Mouse (Mus musculus): ENCODE results near the gene 1700024P04Rik.
"Not testable (repeated sequence)": the region's sequence is repeated elsewhere in the genome, so short reads cannot be mapped to it uniquely, and the experiment has no call there.

Gene 1700024P04Rik

GRCm38 (mm10) chr13:98984465-98984864 lies at the start of gene 1700024P04Rik:
1700024P04Rik (minus strand) TSS chr13:98984565.
- no peak for DNase-seq (ENCODE audit: low spot score)

DNA sequence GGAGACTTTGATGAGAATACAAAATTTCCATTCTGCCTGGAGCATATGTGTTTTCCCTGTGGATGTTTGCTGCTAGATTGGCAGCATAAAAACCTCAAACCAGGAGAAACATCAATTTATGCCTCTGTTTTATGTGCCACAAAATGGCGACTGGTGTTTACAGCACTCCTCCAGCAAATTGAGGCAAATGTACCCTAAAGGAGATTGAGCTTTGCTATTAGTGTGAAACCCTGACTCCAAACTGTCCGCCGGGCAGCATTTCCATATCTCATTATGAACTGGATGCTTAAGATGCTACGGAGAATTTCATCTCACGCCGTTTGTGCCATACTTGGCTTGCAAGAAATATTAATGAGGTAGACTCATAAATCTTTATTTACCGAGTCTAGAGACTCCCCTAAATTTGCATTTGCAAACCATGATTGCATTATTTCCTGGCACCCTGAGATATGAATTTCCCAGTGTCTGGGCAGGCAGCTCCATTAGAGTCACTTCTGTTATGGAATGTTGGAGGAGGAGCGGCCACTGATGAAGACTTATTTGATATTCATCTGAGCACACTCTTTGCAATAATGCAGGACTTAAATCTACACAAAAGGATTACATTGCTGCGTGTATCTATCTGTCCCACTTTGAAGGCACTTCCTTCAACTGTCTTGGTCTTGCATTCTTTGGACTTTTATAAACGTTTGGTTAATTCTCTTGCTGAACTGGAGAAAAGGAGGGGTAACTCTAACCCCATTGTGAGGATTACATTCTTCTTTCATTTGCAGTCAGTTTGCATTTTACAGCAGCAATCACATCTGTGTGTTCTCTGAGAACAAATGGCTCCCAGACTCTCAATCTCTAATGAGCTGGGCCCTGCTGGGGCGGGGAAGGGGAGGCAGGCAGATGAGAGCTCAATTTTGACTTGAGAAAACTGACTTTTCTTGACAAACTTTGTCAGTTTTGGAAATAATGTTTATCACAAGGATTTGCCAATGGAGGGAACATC lies 47.2 kb upstream of the 1700024P04Rik start:
- DNase-seq (ENCODE audit: low spot score): no peak

DNA sequence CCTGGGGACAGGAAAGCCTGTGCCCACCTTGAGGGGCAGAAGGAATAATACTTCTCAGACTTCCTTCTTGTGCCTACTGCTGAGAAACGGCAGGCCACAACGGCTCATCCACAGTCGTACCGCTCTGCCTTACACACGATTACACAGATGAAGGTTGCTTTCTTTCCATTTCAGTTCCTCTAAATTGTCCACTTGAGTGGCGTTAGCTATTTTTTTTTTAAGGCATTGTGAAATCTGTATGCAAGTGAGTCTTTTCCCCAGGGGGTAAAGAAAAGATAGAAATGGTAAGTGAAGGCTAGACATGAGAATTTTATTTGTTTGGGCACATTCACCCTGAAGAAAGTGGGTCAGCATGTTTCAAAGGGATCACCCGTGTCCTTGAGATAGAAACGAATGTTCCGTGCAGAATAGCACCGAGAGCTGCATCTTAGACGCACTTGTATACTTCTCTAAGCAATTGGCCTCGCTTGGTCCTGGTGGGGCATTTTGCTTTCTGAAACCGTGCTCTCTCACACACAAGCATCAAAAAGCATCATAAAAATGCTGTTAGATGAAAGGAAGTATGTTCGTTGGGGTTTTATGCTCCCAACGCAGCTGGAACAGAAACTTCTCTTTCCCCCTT lies 46.3 kb upstream of the 1700024P04Rik start:
- no peak for DNase-seq (ENCODE audit: low spot score)

- DNase-seq (ENCODE audit: low spot score): no peak
These were observed 40.9 kb upstream of the 1700024P04Rik start for GRCm38 (mm10) chr13:99025268-99025667.

GRCm38 (mm10) chr13:99022036-99022435 lies 37.7 kb upstream of the 1700024P04Rik start:
- DNase-seq (ENCODE audit: low spot score): no peak

GRCm38 (mm10) chr13:99021181-99021580 lies 36.8 kb upstream of the 1700024P04Rik start:
- DNase-seq (ENCODE audit: low spot score): no peak

GRCm38 (mm10) chr13:99019831-99020669 lies 35.7 kb upstream of the 1700024P04Rik start:
- DNase-seq (ENCODE audit: low spot score): no peak

- peak; percentile 68 for DNase-seq (ENCODE audit: low spot score)
These were observed 34.3 kb upstream of the 1700024P04Rik start for GRCm38 (mm10) chr13:99018526-99019201.

DNA sequence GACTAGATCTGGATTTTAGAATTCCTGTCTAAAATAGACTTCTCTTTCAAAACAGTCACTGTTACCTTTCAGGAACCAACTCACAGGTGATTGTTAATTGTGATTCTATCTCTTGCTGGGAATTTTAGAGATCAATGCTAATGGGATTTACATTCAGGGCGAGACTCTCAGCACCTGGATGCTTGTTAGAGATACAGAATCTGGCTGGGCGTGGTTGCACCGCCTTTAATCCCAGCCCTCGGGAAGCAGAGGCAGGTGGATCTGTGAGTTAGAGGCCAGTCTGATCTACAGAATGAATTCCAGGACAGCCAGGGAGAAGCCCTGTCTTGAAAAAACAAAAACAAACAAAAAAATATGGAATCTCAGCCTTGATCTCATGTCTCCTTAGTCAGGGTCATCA lies 32.3 kb upstream of the 1700024P04Rik start:
- no peak for DNase-seq (ENCODE audit: low spot score)

DNA sequence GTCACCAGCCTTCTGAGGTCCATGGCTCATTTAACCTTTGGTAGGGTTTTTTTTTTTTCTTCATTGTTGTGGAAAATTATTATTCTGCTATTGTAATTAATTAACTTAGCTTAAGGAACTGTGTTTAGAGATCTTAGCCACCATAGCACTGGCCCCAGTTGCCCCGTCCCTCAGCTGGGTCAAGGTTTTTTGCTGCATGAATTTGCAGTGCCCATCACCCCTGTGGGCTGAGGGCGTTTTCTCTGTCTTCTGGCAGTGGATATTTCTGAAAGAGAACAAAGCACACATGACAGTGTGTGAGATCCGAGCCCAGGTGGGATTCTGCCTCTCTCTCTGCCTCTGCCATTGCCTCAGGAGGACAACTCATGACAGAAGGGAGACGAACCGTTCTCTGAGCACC lies 28.5 kb upstream of the 1700024P04Rik start:
- DNase-seq (ENCODE audit: low spot score): no peak

- no peak for DNase-seq (ENCODE audit: low spot score)
These were observed 23.6 kb upstream of the 1700024P04Rik start for GRCm38 (mm10) chr13:99008013-99008412.

DNA sequence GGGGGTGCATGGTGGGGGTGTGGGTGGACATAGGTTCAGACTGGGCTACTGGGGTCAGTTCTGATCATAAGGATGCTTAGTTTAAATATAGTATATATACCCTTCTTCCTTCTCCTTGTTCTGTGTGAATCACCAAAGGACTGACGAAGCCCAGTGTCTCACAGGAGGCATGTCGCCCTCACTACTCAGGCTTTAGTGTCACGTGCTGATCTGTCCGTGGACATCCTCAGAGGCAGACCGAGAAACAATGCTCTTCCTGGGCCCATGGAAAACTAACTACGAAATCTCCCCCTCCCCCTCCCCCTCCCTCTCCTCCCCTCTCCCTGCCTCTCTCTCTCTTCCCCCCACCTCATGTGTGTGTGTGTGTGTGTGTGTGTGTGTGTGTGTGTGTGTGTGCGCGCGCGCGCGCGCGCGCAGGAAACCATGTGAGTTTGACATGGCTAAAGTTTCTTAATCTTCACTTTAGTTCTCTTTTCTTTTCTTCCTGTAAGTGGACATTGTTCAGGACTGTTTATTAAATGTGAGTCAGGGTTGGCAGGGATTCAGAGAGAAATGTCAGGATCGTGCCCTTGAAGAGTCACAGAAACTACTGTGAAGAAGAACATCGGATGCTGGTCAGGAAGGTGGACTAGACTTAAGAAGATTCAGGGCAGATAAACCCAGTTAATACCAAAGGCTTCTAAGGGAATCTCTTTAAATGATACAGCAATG lies 22.2 kb upstream of the 1700024P04Rik start:
- no peak for DNase-seq (ENCODE audit: low spot score)

GRCm38 (mm10) chr13:99001652-99002051 lies 17.3 kb upstream of the 1700024P04Rik start:
- not testable (repeated sequence) for DNase-seq (ENCODE audit: low spot score)

GRCm38 (mm10) chr13:98997025-98997424 lies 12.7 kb upstream of the 1700024P04Rik start:
- no peak for DNase-seq (ENCODE audit: low spot score)

DNA sequence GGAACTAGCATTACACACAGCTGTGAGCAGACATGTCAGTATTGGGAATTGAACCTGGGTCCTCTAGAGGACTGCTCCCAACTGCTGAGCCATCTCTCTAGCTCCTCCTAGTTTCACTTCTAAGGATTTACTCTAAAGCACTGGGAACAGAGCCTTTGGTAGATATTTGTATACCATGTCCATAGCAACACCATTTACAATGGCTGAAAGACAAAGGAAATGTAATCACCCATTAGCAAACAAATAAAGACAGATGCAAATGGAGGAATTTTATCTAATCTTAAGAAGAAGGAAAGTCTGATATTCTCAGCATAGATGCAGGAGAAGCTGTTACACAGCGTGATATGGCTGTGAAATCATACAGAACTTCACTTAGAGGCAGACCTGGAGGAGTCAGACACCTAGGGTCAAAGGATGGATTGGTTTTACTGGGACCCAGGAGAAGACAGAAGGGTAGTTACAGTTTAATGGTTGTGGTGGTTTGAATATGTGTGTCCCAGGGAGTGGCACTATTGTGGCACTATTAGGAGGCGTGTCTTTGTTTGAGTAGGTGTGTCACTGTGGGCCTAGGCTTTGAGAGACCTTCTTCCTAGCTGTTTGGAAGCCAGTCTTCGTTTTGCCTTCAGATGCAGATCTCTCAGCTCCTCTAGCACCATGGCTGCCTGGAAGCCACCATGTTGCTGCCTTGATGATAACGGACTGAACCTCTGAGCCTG lies 7.1 kb downstream of the 1700024P04Rik start:
- no peak for DNase-seq (ENCODE audit: low spot score)

DNA sequence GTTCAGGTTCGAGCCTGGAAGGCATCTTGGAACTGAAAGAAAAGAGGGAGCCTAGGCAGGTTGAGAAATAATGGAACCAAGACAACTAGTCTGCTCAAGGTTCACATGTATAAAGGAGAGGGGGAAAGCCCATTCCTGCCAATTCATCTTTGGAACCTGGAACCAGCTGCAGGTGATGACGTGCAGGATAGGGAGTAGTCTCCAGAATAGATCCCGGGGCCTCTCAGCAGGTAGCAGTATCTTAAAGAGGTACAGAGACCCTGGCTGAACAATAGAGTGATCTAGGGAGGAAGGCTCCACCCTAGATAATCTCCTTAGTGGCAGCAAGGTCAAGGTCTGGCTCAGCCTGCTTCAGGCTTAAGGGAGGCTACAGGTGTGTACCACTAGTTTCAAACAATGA lies 8.3 kb downstream of the 1700024P04Rik start:
- not testable (repeated sequence) for DNase-seq (ENCODE audit: low spot score)

DNA sequence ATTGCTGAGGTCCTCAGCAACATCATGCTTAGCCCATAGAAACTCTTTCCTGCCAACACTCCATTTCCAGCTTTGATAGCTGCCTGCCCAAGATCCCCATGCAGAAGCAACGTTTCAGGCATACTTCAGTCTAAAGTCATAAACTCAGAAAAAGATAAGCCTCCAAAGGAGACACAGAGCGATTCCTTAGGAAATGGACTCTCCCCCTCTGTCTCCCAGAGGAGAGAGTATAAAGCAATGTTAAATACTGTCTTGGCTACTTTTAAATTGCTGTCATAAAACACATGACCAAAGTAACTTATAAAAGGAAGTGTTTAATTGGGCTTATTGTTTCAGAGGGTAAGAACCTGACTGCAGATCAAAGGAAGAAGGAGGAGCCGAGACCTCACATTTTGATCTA lies 12.3 kb downstream of the 1700024P04Rik start:
- DNase-seq (ENCODE audit: low spot score): no peak

DNA sequence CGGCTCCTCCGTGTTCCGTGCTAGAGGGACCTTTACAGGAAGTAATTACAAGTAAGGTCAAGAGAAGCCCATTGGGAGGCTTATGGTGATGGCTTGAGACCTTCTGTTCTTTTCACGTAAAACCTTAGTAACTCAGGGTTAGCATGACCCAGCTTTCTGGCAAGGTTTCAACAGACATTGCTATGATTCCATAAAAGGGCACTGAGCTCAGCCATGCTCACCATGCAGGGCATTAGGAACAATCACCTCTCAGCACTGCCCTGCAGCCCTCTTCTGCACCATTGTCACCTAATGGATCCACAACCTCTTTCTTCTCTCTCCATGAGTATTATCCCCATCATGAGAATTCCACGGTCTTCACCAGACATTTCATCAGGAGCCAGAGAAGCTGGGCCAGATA lies 12.7 kb downstream of the 1700024P04Rik start:
- no peak for DNase-seq (ENCODE audit: low spot score)

- no peak for DNase-seq (ENCODE audit: low spot score)
These were observed 15.8 kb downstream of the 1700024P04Rik start for GRCm38 (mm10) chr13:98968517-98968916.

DNA sequence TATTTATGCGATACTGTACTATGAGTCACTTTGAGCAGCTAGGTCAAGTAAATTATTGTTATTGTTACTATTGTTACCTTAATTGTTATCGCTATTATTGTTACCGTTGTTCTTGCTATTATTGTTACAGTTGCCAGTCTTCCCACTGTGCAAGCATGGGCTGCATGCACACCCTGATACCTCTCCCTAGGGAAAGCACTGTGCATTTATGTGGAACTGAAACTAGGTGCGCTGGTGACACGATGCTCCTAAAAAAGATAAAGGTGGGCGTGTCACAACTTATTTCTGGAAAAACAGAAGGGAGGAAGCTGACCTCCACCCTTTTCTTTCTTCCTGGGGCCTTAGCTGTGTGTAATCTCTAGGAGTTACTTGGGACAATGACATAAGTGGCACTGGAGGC lies 16.4 kb downstream of the 1700024P04Rik start:
- DNase-seq (ENCODE audit: low spot score): no peak

All from embryo, embryonic 10 days (tissue).